7 mouse cellular contexts compared by ENCODE assay signal in the genomic region with DNA sequence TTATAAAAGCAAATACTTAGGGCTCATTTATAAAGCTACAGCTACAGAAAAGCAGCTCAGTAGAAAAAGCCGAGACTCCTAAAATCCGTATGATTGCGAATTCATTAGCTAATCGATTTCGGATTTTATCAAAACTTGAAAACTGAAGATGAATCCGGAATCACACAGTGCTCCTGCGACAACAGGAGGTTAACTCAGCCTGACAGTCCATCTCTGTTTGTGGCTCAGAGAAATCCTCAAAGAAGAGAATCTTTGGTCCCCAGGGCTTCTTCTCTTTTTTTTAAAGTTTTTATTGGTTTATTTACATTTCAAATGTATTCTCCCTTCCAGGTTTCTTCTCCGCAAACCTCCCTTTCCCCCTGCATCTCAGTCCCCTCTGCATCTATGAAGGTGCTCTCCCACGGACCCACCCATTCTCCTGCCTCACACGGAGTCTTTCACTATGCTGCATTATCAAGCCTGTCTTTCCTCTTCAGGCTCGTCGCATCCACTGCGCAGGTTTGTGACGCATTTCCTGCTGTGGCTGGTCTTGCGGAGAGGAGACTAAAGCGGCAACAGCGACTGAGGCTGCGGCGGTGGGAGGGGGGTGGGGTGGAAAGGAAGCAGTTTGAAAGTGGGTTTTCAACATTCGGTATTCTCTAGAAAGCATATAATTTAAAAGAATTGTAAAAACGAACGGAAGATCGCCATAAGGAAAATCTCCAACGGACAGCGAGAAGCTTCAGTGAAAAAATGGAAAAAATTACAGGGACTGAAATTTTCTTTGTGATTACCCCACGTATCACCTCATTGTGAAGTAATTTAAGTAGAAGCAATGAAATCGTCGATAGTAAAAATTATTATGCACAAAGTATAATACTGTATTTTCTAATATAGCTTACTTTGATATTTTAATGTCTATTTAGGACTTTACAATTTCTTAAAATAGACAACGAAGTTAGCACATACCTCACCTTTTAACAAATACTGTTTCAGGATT.
DNase-seq lines count a peak whose midpoint lies in the region; ATAC-seq lines count a peak whose summit lies in the region.
"Not testable (repeated sequence)": the region's sequence is repeated elsewhere in the genome, so short reads cannot be mapped to it uniquely, and the experiment has no call there.

No protein-coding gene starts in this region.

- peak overlapping the region; percentile 74 for H3K27ac ChIP-seq in forebrain, embryonic 10.5 days
- not testable (repeated sequence) for H3K27ac ChIP-seq in heart, embryonic 14.5 days (replicated peaks in 1 of 2; ENCODE audit: control insufficient read depth in 1 of 2, insufficient read depth in 1 of 2, low read depth in 2 of 2, low read length in 2 of 2); kidney, embryonic 15.5 days; limb, embryonic 10.5 days

- H3K4me3 ChIP-seq in forebrain, embryonic 10.5 days: peak overlapping the region; percentile 44
- peak overlapping the region; percentile 32 to 39 for H3K4me3 ChIP-seq in heart, embryonic 14.5 days (ENCODE audit: control insufficient read depth in 1 of 2, insufficient read depth in 1 of 2, low read depth in 1 of 2, low read length in 2 of 2)
- peak overlapping the region; percentile 37 for H3K4me3 ChIP-seq in kidney, embryonic 15.5 days (replicated peaks)
- H3K4me3 ChIP-seq in limb, embryonic 10.5 days: peak overlapping the region; percentile 39

- DNase-seq in cerebellum, adult 11-12 months: peak; percentile 48
- DNase-seq in forebrain, embryonic 10.5 days (ENCODE audit: extremely low spot score, low spot score): peak; percentile 71
- peak; percentile 69 for DNase-seq in limb, embryonic 10.5 days (ENCODE audit: low spot score)
- DNase-seq in right cerebral cortex, adult 2 months (ENCODE audit: low spot score in 2 of 2): peak; percentile 35 to 56

- peak overlapping the region; percentile 61 for H3K4me2 ChIP-seq in heart, embryonic 14.5 days (ENCODE audit: low read length)
- peak overlapping the region; percentile 55 for H3K4me2 ChIP-seq in kidney, embryonic 15.5 days

- 31% methylated on average over 29 of the region's 29 CpGs for WGBS in forebrain, embryonic 10.5 days
- 24% methylated on average over 29 of the region's 29 CpGs for WGBS in heart, embryonic 14.5 days
- WGBS in kidney, embryonic 15.5 days: 29% methylated on average over 29 of the region's 29 CpGs
- 28% methylated on average over 29 of the region's 29 CpGs for WGBS in limb, embryonic 10.5 days

- not testable (repeated sequence) for H3K9me3 ChIP-seq in forebrain, embryonic 10.5 days; heart, embryonic 14.5 days (ENCODE audit: control insufficient read depth, low read length); kidney, embryonic 15.5 days (replicated peaks); limb, embryonic 10.5 days (replicated peaks)

- H3K36me3 ChIP-seq in forebrain, embryonic 10.5 days (replicated peaks); heart, embryonic 14.5 days (ENCODE audit: control insufficient read depth, insufficient read depth, low read length); kidney, embryonic 15.5 days; limb, embryonic 10.5 days: not testable (repeated sequence)

- H3K9ac ChIP-seq in heart, embryonic 14.5 days (ENCODE audit: low read length): peak overlapping the region; percentile 11; the same call in 1 of the 2 replicates
- not testable (repeated sequence) for H3K9ac ChIP-seq in kidney, embryonic 15.5 days

- H3K27me3 ChIP-seq in forebrain, embryonic 10.5 days (ENCODE audit: poor library complexity, severe bottlenecking); heart, embryonic 14.5 days (ENCODE audit: control insufficient read depth, insufficient read depth, low read length); kidney, embryonic 15.5 days; limb, embryonic 10.5 days (ENCODE audit: low read depth, poor library complexity, severe bottlenecking): not testable (repeated sequence)

- not testable (repeated sequence) for ATAC-seq in heart, embryonic 14.5 days (ENCODE audit: insufficient number of reproducible peaks, insufficient read depth, low FRiP score, low read depth)
- ATAC-seq in kidney, embryonic 15.5 days (replicated peaks; ENCODE audit: low FRiP score): peak; percentile 86
- ATAC-seq in megakaryocyte progenitor cell, adult 5-6 weeks (replicated peaks; ENCODE audit: poor library complexity): peak; percentile 68

- H3K4me1 ChIP-seq in forebrain, embryonic 10.5 days; heart, embryonic 14.5 days (ENCODE audit: control insufficient read depth in 2 of 2, insufficient read depth in 2 of 2, low read length in 2 of 2); kidney, embryonic 15.5 days; limb, embryonic 10.5 days: not testable (repeated sequence)
